Mouse (Mus musculus): Measurements from ENCODE around the gene Saysd1. TPM values are rescaled to one million over a fixed set of nuclear protein-coding genes. Genes with fewer than 3 reads are reported as not detected.
A peak's percentile ranks its signal among the peaks of the same experiment; 100 is the strongest.

Gene Saysd1
- polyA plus RNA-seq, 1 experiment from 2014 or later = 9.7 TPM

DNA sequence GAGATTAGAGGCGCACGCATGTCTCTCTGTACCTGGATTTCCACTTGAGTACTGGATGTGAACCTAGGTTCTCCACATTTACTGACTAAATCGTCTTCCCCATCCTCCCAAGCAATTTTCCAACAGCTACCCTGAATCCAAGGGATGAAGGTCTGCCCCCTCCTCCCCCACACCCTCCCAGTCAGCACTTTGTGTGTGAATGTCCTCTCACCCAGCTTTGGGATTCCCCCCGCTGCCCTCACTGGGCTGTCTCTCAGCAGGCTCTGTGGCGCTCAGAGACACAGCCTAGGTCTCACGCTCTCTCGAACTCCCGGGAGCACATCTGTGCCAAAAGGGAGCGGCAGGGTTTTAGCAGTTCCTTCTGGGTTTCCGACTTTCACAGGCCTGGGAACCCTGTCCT is 17.4 kb upstream of the Saysd1 start:
- WGBS = 60% methylated on average over 10 of the region's 10 CpGs
- Histone ChIP-seq H3K27ac (ENCODE audit: low read depth, low read length) (no peak overlapping the region), H3K9ac (ENCODE audit: low read length) (no peak overlapping the region)

DNA sequence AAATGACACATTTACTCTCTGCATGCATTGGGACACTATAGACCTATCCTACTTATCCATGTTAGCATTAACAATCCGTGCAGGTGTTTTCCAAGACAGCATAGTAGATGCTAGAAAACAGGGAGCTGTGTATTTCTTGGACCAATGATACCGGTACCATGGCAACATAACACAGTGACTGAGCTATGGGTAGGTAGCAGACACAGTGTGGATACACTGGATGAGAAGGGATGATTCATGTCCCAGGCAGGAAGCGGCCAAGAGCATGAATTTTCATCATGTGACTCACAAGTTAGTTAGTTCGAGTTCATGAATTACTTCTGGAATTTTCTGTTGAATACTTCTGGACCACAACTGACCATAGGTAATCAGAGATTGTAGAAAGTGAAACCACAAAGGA is 16.6 kb upstream of the Saysd1 start:
- Histone ChIP-seq H3K4me2 (ENCODE audit: low read depth) (no peak overlapping the region), H3K9ac (ENCODE audit: low read length) (no peak overlapping the region), H3K27me3 (ENCODE audit: control insufficient read depth, insufficient read depth, low read length) (no peaks in the 10 kb centered on the region), H3K27ac (ENCODE audit: low read depth, low read length) (no peak overlapping the region), H3K9me3 (ENCODE audit: control insufficient read depth, low read length) (no peaks in the 10 kb centered on the region), H3K4me1 (ENCODE audit: control insufficient read depth, insufficient read depth, low read length) (peaks cover 15% of the 10 kb centered on the region; the same call in 1 of the 2 replicates), H3K36me3 (ENCODE audit: control insufficient read depth, insufficient read depth, low read length) (no peaks in the 10 kb centered on the region), H3K4me3 (ENCODE audit: low read depth, low read length) (no peak overlapping the region)
- WGBS = 94% methylated on average over 4 of the region's 4 CpGs
- ATAC-seq (ENCODE audit: insufficient read depth, low FRiP score, low TSS enrichment) = no peak
- no peak for DNase-seq (ENCODE audit: low spot score)

More for the DNA sequence above, 17.4 kb upstream of the Saysd1 start:
- no peak overlapping the region for H3K4me3 ChIP-seq (ENCODE audit: low read depth, low read length)
- H3K27me3 ChIP-seq (ENCODE audit: control insufficient read depth, insufficient read depth, low read length) = no peaks in the 10 kb centered on the region
- DNase-seq (ENCODE audit: low spot score) = no peak
- H3K36me3 ChIP-seq (ENCODE audit: control insufficient read depth, insufficient read depth, low read length) = no peaks in the 10 kb centered on the region
- peaks cover 15% of the 10 kb centered on the region; the same call in 1 of the 2 replicates for H3K4me1 ChIP-seq (ENCODE audit: control insufficient read depth, insufficient read depth, low read length)
- no peak for ATAC-seq (ENCODE audit: insufficient read depth, low FRiP score, low TSS enrichment)
- H3K9me3 ChIP-seq (ENCODE audit: control insufficient read depth, low read length) = no peaks in the 10 kb centered on the region
- no peak overlapping the region for H3K4me2 ChIP-seq (ENCODE audit: low read depth)

DNA sequence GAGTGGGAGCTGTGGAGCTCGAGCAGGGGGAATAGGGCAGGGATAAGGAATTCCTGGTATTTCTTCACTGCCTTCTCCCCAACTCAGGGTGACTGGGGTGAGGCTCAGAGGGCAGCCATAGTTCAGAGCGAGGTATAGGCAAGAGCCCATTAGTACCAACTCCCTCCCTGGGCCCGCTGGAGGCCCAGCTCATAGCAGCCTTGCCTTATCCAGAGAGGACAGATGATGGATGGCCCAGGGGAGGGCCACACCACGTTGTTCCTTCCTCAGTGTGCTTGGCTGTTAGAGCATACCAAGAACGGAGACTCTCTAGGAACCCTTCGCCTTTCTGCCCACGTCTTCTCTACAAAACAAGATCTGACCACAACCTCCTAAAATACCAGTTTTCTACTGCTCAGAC is 15.9 kb upstream of the Saysd1 start:
- H3K9me3 ChIP-seq (ENCODE audit: control insufficient read depth, low read length) = no peaks in the 10 kb centered on the region
- DNase-seq (ENCODE audit: low spot score) = no peak
- no peaks in the 10 kb centered on the region for H3K36me3 ChIP-seq (ENCODE audit: control insufficient read depth, insufficient read depth, low read length)
- H3K4me3 ChIP-seq (ENCODE audit: low read depth, low read length) = no peak overlapping the region
- 51% methylated on average over 7 of the region's 7 CpGs for WGBS
- no peak overlapping the region for H3K27ac ChIP-seq (ENCODE audit: low read depth, low read length)
- no peak overlapping the region for H3K9ac ChIP-seq (ENCODE audit: low read length)
- no peak overlapping the region for H3K4me2 ChIP-seq (ENCODE audit: low read depth)
- no peak for ATAC-seq (ENCODE audit: insufficient read depth, low FRiP score, low TSS enrichment)
- H3K4me1 ChIP-seq (ENCODE audit: control insufficient read depth, insufficient read depth, low read length) = peaks cover 9% of the 10 kb centered on the region; the same call in 1 of the 2 replicates
- no peaks in the 10 kb centered on the region for H3K27me3 ChIP-seq (ENCODE audit: control insufficient read depth, insufficient read depth, low read length)

DNA sequence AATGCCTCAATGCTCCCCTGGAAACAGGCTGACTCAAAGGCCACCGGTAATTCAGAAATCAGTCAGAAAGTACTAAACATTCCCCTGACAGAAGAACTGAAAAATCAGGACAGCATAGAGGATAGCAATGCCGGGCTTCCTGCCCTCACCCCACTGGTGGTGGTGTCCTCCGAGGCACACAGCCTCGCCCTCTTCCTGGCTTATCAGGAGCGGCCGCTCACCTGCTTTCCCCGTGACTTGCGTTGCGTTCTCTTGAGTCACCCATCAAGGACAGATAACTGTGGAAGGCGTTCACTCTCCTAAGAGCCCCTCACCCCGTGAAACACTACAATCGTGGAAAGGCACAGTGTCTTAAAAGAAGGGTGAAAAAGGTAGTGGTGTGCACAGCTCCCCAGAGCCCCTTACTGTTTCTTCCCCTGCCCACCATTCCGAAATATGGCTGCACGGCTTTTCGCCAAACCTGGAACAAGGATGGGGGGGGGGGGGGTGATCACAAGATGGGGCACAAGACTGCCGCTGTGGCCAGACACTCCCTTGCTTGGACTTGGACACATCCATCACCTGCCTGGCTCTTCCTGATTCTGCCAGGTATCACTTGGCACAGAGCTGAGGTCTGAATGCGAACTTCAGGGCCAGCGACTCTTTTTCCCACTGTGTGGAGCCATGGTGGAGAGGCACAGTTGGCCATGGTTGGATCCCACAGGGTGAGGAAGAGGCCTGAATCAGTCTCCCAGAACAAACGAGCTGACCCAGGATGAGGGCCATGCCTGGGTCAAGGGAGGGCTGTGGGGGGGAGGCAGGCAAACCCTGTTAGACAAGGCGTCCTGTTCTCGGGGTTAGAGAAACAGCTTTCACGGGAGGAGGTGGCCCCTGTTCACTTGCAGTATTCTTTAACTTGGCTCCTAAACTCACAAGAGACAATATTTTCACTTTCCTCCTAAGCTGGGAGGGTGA is 11.1 kb upstream of the Saysd1 start:
- Histone ChIP-seq H3K27me3 (ENCODE audit: control insufficient read depth, insufficient read depth, low read length) (no peaks in the 10 kb centered on the region), H3K27ac (ENCODE audit: low read depth, low read length) (no peak overlapping the region), H3K4me3 (ENCODE audit: low read depth, low read length) (no peak overlapping the region), H3K9ac (ENCODE audit: low read length) (no peak overlapping the region), H3K4me2 (ENCODE audit: low read depth) (no peak overlapping the region), H3K4me1 (ENCODE audit: control insufficient read depth, insufficient read depth, low read length) (peaks cover 4% of the 10 kb centered on the region; the same call in 1 of the 2 replicates), H3K36me3 (ENCODE audit: control insufficient read depth, insufficient read depth, low read length) (no peaks in the 10 kb centered on the region), H3K9me3 (ENCODE audit: control insufficient read depth, low read length) (no peaks in the 10 kb centered on the region)
- no peak for DNase-seq (ENCODE audit: low spot score)
- ATAC-seq (ENCODE audit: insufficient read depth, low FRiP score, low TSS enrichment) = no peak
- 91% methylated on average over 22 of the region's 22 CpGs for WGBS

DNA sequence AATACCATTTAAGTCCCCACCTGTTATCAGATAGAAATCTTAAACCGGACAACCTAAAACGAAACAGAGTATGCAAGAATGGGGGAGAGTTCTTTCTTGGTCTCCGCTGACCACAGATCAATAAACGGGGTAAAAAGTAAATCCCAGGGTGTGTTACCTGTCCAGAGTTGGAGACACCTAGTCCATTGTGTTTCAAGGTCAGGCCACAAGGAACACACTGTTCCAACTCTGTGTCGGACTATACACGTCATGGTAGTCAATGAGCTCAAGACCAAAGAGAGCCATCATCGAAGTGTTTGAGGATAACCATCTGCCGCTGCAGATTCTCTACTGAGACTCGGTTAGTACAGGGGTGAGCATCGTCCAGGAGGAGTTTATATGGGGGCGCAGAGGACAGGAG is 10.2 kb upstream of the Saysd1 start:
- no peaks in the 10 kb centered on the region for H3K9me3 ChIP-seq (ENCODE audit: control insufficient read depth, low read length)
- DNase-seq (ENCODE audit: low spot score) (no peak), ATAC-seq (ENCODE audit: insufficient read depth, low FRiP score, low TSS enrichment) (no peak)
- H3K4me2 ChIP-seq (ENCODE audit: low read depth) = no peak overlapping the region
- no peak overlapping the region for H3K27ac ChIP-seq (ENCODE audit: low read depth, low read length)
- H3K4me1 ChIP-seq (ENCODE audit: control insufficient read depth, insufficient read depth, low read length) = peaks cover 4% of the 10 kb centered on the region; the same call in 1 of the 2 replicates
- WGBS = 94% methylated on average over 11 of the region's 11 CpGs
- H3K4me3 ChIP-seq (ENCODE audit: low read depth, low read length) = no peak overlapping the region
- H3K9ac ChIP-seq (ENCODE audit: low read length) = no peak overlapping the region
- H3K27me3 ChIP-seq (ENCODE audit: control insufficient read depth, insufficient read depth, low read length) = no peaks in the 10 kb centered on the region
- no peaks in the 10 kb centered on the region for H3K36me3 ChIP-seq (ENCODE audit: control insufficient read depth, insufficient read depth, low read length)

DNA sequence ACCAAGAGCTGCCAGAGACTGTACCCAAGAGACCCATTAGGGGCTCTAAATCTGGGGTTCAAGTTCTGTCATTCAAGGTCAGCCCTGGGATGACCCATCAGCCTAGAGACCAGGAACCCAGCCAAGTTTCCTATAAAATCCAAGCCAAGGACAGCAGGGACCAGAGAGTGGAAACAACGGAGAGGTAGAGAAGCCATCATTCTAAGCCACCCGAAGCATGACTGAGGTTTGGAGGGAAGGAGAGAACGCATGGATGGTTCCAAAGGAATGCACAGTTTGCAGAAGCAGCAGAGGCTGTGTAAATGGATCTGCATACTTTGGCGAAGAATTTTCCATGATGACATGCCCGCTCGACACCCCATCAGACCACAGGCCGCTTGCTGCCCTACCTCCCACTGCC is 9.5 kb upstream of the Saysd1 start:
- no peaks in the 10 kb centered on the region for H3K27me3 ChIP-seq (ENCODE audit: control insufficient read depth, insufficient read depth, low read length)
- no peak for ATAC-seq (ENCODE audit: insufficient read depth, low FRiP score, low TSS enrichment)
- DNase-seq (ENCODE audit: low spot score) = no peak
- no peak overlapping the region for H3K27ac ChIP-seq (ENCODE audit: low read depth, low read length)
- H3K4me3 ChIP-seq (ENCODE audit: low read depth, low read length) = no peak overlapping the region
- no peak overlapping the region for H3K9ac ChIP-seq (ENCODE audit: low read length)
- H3K4me2 ChIP-seq (ENCODE audit: low read depth) = no peak overlapping the region
- WGBS = 92% methylated on average over 7 of the region's 7 CpGs
- no peaks in the 10 kb centered on the region for H3K36me3 ChIP-seq (ENCODE audit: control insufficient read depth, insufficient read depth, low read length)
- peaks cover 4% of the 10 kb centered on the region; the same call in 1 of the 2 replicates for H3K4me1 ChIP-seq (ENCODE audit: control insufficient read depth, insufficient read depth, low read length)
- H3K9me3 ChIP-seq (ENCODE audit: control insufficient read depth, low read length) = no peaks in the 10 kb centered on the region

DNA sequence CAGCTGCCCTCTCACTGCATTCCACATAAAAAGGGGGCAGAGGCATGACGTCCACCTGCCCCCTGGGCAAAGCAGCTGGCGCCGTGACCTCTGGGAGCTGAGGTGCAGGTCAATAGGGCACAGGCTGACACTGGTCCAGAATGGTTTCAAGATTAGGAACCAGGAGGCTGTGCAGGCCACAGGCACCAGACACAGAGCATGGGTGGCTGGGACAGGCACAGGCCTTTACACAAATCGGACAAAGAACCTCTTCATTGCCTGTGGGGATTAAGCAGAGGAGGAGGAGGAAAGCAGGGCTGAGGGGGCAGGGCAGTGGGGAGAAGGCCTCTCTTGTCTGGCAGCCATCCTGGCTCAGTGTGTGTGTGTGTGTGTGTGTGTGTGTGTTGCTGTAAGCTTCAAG is 5.8 kb upstream of the Saysd1 start:
- WGBS = 53% methylated on average over 4 of the region's 4 CpGs
- Histone ChIP-seq H3K4me3 (ENCODE audit: low read depth, low read length) (no peak overlapping the region), H3K9ac (ENCODE audit: low read length) (0 out of 2 replicates have a peak overlapping the region, but pooled peaks have one; percentile 3), H3K27ac (ENCODE audit: low read depth, low read length) (no peak overlapping the region), H3K4me1 (ENCODE audit: control insufficient read depth, insufficient read depth, low read length) (no peaks in the 10 kb centered on the region; the same call in 1 of the 2 replicates), H3K4me2 (ENCODE audit: low read depth) (no peak overlapping the region), H3K9me3 (ENCODE audit: control insufficient read depth, low read length) (no peaks in the 10 kb centered on the region), H3K36me3 (ENCODE audit: control insufficient read depth, insufficient read depth, low read length) (no peaks in the 10 kb centered on the region), H3K27me3 (ENCODE audit: control insufficient read depth, insufficient read depth, low read length) (no peaks in the 10 kb centered on the region)
- DNase-seq (ENCODE audit: low spot score) = no peak
- ATAC-seq (ENCODE audit: insufficient read depth, low FRiP score, low TSS enrichment) = no peak

DNA sequence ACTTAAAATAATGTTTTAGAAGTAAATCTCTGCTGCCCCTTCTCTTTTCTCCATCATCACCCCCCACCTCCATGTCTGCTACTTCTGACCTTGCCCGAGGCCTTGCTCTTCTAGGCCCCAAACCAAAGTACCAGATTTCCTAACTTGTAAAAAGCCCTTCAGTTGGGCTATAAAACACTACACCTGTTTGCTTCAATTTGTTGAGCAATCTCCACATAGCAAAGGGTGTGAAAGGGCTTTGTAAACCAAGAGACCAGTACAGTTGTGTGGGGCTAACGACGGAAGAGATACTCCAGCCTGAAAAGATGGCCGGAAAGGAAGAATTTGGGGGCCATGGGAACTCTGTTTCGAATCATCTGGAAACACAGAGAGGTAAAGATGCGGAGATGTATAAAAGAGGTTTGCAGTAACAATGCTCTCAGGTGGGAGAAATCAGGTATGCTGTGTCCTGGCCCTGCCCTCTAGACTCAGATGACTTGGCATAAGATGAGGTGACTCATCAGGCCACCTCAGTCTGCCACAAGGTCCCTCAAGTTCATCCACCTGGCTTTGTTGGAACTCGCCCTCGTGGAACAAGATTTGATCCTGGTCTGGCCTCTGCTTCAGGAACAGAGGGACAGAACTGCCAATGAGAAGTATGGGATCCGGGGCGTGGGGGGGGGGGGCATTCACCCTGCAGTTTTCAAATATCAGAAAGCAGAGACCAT is 3.2 kb downstream of the Saysd1 start:
- Histone ChIP-seq H3K27me3 (ENCODE audit: control insufficient read depth, insufficient read depth, low read length) (no peaks in the 10 kb centered on the region), H3K36me3 (ENCODE audit: control insufficient read depth, insufficient read depth, low read length) (no peaks in the 10 kb centered on the region), H3K4me3 (ENCODE audit: low read depth, low read length) (no peak overlapping the region), H3K27ac (ENCODE audit: low read depth, low read length) (no peak overlapping the region), H3K9me3 (ENCODE audit: control insufficient read depth, low read length) (no peaks in the 10 kb centered on the region), H3K4me1 (ENCODE audit: control insufficient read depth, insufficient read depth, low read length) (no peaks in the 10 kb centered on the region), H3K4me2 (ENCODE audit: low read depth) (no peak overlapping the region), H3K9ac (ENCODE audit: low read length) (no peak overlapping the region)
- 88% methylated on average over 10 of the region's 10 CpGs for WGBS
- ATAC-seq (ENCODE audit: insufficient read depth, low FRiP score, low TSS enrichment) = no peak
- DNase-seq (ENCODE audit: low spot score) = no peak

Measured in neural tube, embryonic 11.5 days (tissue).